Mouse (Mus musculus) neural tube, embryonic 11.5 days (tissue): Measurements from ENCODE around the gene Zfp790. TPM values are rescaled to one million over a fixed set of nuclear protein-coding genes. Genes with fewer than 3 reads are reported as not detected.

Experiments used
- ATAC-seq: fragments of 200-750 bp; cut with Nextera tagmentation; 2 replicates; pipeline ENCODE4 v1.8.0; 2017; ENCODE audit warnings: moderate number of reproducible peaks, mild to moderate bottlenecking, moderate TSS enrichment, moderate library complexity; ENCODE audit not compliant: insufficient read depth, low FRiP score, low TSS enrichment
- DNase-seq: peaks from one replicate; pipeline ENCODE4 v3.0.0-alpha.2; 2015; ENCODE audit warnings: low spot score
- H3K27ac ChIP-seq: fragments of 300-500 bp; sonication (generic); 2 replicates; pipeline ENCODE4 v1.5.1; 2014; ENCODE audit warnings: low read depth, mild to moderate bottlenecking, low read length
- H3K27me3 ChIP-seq: fragments of 300-500 bp; sonication (generic); 2 replicates; pipeline ENCODE4 v1.6.1; 2014; ENCODE audit warnings: mild to moderate bottlenecking, low read length, mixed read lengths; ENCODE audit not compliant: control insufficient read depth, insufficient read depth
- H3K36me3 ChIP-seq: fragments of 300-500 bp; sonication (generic); 2 replicates; pipeline ENCODE4 v1.6.1; 2014; ENCODE audit warnings: mild to moderate bottlenecking, low read length, moderate library complexity, mixed read lengths; ENCODE audit not compliant: control insufficient read depth, insufficient read depth
- H3K4me1 ChIP-seq: fragments of 300-500 bp; sonication (generic); 2 replicates; pipeline ENCODE4 v1.6.1; 2014; ENCODE audit warnings: low read length, mixed read lengths; ENCODE audit not compliant: control insufficient read depth, insufficient read depth
- H3K4me2 ChIP-seq: fragments of 300-500 bp; sonication (generic); 2 replicates; pipeline ENCODE4 v1.6.1; 2014; ENCODE audit warnings: low read depth, mild to moderate bottlenecking, moderate library complexity
- H3K4me3 ChIP-seq: fragments of 300-500 bp; sonication (generic); 2 replicates; pipeline ENCODE4 v1.5.1; 2014; ENCODE audit warnings: low read depth, low read length
- H3K9ac ChIP-seq: fragments of 300-500 bp; sonication (generic); 2 replicates; pipeline ENCODE4 v1.6.1; 2014; ENCODE audit warnings: mild to moderate bottlenecking, low read length
- H3K9me3 ChIP-seq: fragments of 300-500 bp; sonication (generic); 2 replicates; pipeline ENCODE4 v1.6.1; 2016; ENCODE audit warnings: low read length; ENCODE audit not compliant: control insufficient read depth
- WGBS: fragments of 180-500 bp; shearing (Covaris S2); extraction: QIAGEN DNeasy Blood & Tissue Kit; methylation state at CpG from one replicate; pipeline ENCODE4 v1.1.7; 2014; 5-methylcytosine and 5-hydroxymethylcytosine counted together
- polyA plus RNA-seq: library from polyadenylated mRNA; unstranded; fragments of >200 nt; fragmentation: Nextera tagmentation; extraction: Ambion mirVana; gene quantifications from 2 replicates; pipeline ENCODE4 v1.2.1, GENCODE M21; 2014

Zfp790 gene
- polyA plus RNA-seq, result 22.8 and 26.0 TPM in 2 replicates

DNA sequence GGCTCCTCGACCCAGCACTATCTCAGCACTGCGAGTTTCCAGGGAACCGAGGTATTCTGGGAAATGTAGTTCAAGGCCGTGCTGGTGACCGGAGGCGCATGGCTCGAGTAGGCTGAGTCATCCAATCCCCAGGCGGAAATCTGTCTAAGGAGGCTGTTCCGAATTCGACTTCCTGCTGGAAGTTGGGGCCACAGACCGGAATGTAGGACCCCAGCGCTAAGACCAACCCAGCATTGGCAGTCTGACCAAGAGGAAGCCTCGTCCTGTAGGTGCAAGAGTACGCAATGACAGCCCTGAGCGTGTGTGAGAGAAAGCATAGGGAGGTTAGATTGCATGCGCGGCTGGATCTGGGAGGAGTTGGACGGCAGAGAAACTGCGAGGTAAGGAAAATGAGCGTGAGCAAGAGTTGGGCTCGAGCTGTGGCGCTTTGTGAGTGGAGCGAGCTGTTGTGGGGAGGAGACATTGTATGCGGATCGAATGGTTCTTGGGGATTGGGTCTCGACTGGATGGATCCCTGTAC is at the start of gene Zfp790:
Gene Zfp790, plus strand, starts transcription at position 205 of the 520 bp plus-strand sequence.
- H3K27ac ChIP-seq, result peak within 1 kb of the TSS; percentile 61; the same call in 1 of the 2 replicates
- peak within 1 kb of the TSS; percentile 70 for H3K9ac ChIP-seq
- no peaks in the 10 kb centered on the region for H3K27me3 ChIP-seq
- peaks cover 16% of the 10 kb centered on the region for H3K4me1 ChIP-seq
- DNase-seq (peak; percentile 90), ATAC-seq (peak; percentile 94)
- H3K4me2 ChIP-seq, result peak within 1 kb of the TSS; percentile 63
- under 1% methylated on average over 26 of the region's 26 CpGs for WGBS
- H3K9me3 ChIP-seq, result no peaks in the 10 kb centered on the region
- no peaks in the 10 kb centered on the region for H3K36me3 ChIP-seq
- peak within 1 kb of the TSS; percentile 65 for H3K4me3 ChIP-seq

DNA sequence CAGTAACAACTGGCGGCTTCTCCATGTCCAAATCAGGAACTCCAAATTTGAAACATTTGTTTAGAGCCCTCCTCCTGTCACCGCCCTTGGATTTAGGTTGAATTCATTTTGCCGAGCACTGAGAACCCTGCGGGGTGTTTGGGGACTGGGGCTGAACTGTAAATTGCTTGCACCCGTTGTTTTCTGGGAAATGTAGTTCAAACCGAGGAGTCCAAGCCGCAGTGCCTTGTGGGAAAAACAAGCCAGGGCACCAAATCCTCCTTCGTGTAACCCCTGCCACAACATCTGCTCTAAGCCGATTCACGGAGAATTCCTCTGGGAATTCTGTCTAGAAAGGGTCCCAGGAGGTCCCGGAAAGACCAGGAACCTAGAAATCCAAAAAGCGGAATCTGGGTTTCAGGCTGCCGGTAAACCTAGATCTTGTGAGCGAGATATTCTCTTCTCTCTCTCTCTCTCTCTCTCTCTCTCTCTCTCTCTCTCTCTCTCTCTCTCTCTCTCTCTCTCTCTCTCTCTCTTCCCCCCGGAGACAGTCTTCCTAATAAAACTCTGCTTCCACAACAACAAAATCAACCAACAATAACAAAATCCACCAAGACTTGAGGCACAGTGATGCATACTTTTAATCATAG is 48.7 kb upstream of the Zfp790 start:
- Histone ChIP-seq H3K9ac (peak overlapping the region; percentile 11), H3K4me2 (peak overlapping the region; percentile 66), H3K9me3 (no peaks in the 10 kb centered on the region), H3K36me3 (no peaks in the 10 kb centered on the region), H3K4me1 (peaks cover 5% of the 10 kb centered on the region), H3K4me3 (peak overlapping the region; percentile 64), H3K27me3 (no peaks in the 10 kb centered on the region), H3K27ac (no peak overlapping the region)
- WGBS, result 2% methylated on average over 15 of the region's 15 CpGs
- peak; percentile 43 for ATAC-seq
- peak; percentile 86 for DNase-seq

DNA sequence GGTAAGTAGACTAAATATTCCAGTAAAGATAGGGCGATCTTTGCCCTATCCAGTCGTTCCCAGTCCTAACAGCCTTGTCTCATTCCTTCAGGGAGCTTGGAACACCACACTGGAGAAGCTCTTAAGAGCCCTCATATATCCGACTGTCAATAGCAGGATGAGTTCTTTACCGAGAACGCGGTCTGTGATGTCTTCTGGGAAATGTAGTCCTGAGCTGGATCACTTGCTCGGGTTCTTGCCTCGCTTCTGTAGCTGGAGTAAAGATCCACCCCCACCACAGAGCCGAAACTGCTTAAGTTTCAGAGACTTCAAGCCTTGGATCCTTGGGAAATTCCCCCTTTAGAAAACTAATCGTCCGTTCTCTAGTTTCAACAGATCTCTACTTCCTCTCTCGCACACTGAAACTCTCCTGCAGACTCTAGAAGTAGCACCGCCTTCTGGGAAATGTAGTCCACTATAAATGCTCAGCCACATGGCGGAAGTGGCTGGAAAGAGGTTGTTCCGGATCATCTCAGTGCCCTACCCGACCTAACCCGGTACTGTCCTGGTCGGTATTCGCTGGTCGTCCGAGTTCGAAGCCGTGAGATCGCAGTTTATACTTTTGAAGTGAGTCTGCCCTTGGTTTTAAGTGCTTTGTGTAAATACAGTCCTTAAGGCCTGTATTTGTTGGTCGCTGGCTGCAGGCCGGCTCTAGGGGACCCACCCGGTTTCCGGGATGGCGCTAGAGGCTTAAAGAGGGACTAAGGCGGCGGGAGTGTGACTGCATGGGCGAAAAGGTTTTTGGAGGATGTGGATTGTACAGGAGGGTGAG is 47.6 kb upstream of the Zfp790 start, which contains the start of gene Zfp84:
Gene Zfp84, plus strand, starts transcription at position 463 of the 811 bp plus-strand sequence.
- Histone ChIP-seq H3K9me3 (no peaks in the 10 kb centered on the region), H3K4me1 (peaks cover 5% of the 10 kb centered on the region), H3K27ac (no peak within 1 kb of the TSS), H3K4me2 (peak within 1 kb of the TSS; percentile 66), H3K4me3 (peak within 1 kb of the TSS; percentile 64), H3K27me3 (no peaks in the 10 kb centered on the region), H3K36me3 (no peaks in the 10 kb centered on the region), H3K9ac (peak within 1 kb of the TSS; percentile 66)
- ATAC-seq, result peak; percentile 93
- peak; percentile 88 for DNase-seq
- WGBS, result under 1% methylated on average over 32 of the region's 32 CpGs

DNA sequence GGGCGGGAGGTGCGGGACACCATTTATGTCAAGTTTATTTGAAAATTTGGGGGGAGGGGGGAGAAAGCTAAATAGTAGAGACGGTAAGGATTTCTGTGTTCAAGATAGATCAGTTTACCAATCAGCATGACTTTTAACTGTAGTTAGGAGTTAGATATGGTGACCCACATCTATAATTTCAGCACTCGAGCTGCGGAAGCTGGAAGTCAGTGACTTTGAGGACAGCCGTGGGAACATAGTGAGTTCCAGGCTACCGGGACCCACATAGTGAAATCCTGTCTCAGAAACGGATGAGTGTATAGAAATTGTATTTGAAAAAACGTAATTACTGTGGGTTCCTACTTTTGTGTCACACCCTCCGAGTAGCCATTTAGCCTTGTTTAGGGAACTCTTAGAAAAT is 46.9 kb upstream of the Zfp790 start:
- no peak for DNase-seq
- H3K36me3 ChIP-seq, result 0 out of 2 replicates have a peak, but pooled peaks cover 2% of the 10 kb centered on the region
- H3K4me2 ChIP-seq, result peak overlapping the region; percentile 66
- H3K4me1 ChIP-seq, result peaks cover 5% of the 10 kb centered on the region
- ATAC-seq, result no peak
- no peaks in the 10 kb centered on the region for H3K27me3 ChIP-seq
- peak overlapping the region; percentile 64 for H3K4me3 ChIP-seq
- H3K9me3 ChIP-seq, result no peaks in the 10 kb centered on the region
- peak overlapping the region; percentile 66 for H3K9ac ChIP-seq
- H3K27ac ChIP-seq, result no peak overlapping the region
- WGBS, result 12% methylated on average over 10 of the region's 10 CpGs

DNA sequence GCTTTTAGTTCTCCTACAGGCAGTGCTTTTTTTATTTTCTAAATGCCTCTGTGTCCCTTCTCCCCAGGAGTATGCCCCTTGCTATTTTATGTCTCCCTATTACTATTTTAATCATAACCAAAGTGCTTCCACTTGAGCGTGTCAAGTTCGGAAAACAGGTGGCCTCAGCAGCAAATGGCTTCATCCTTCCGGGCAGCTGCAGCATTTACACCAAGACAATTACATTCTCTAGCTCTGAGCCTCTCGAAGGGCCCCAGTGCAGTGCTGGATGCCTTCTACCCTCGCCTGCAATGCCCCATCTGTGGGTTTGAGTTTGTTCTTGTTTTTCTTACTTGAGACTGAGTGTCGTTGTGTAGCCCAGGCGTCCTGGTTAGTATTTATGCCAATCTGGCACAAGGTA is 42.4 kb upstream of the Zfp790 start:
- Histone ChIP-seq H3K4me1 (peaks cover 5% of the 10 kb centered on the region), H3K27me3 (no peaks in the 10 kb centered on the region), H3K4me2 (no peak overlapping the region), H3K27ac (no peak overlapping the region), H3K9ac (no peak overlapping the region), H3K36me3 (peaks cover 22% of the 10 kb centered on the region), H3K4me3 (no peak overlapping the region), H3K9me3 (no peaks in the 10 kb centered on the region)
- no peak for DNase-seq
- ATAC-seq, result no peak
- WGBS, result 87% methylated on average over 7 of the region's 7 CpGs

DNA sequence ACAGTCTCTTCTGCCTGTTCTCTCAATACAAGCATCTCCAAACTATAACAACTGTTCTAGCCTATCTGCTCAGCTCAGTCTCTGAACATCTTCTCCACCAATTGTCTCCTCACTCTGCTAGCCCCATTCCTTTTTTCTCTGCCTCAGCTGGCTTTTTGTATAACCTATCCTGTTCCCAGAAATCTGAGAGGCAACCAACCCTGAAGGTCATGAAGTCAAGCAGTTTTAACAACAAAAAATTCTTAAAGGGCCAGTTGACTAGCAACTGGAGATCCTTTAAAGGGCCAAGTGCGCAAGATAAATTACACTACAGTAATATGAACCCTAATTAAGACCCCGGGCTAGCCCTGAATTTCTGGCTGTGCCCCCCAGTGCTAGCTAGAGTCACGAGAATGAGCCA is 41.5 kb upstream of the Zfp790 start:
- Histone ChIP-seq H3K9me3 (no peaks in the 10 kb centered on the region), H3K4me1 (peaks cover 2% of the 10 kb centered on the region), H3K4me3 (no peak overlapping the region), H3K9ac (no peak overlapping the region), H3K4me2 (no peak overlapping the region), H3K27ac (no peak overlapping the region), H3K36me3 (peaks cover 22% of the 10 kb centered on the region), H3K27me3 (no peaks in the 10 kb centered on the region)
- DNase-seq (no peak), ATAC-seq (no peak)
- 92% methylated on average over 3 of the region's 3 CpGs for WGBS

DNA sequence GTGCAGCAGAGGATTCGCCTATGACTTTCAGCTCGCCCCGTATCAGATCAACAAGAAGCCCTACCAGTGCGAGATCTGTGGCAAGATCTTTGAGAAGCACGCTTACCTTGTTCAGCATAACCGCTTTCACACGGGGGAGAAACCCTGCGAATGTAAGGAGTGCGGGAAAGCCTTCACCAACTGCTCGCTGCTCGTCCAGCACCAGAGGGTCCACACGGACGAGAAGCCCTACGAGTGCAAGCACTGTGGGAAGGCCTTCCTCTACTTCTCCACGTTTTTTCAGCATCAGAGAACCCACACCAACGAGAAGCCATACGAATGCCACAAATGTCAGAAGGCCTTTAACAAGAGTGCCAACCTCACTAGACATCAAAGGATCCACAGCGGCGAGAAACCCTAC is 39.3 kb upstream of the Zfp790 start:
- no peak for ATAC-seq
- 96% methylated on average over 19 of the region's 19 CpGs for WGBS
- H3K4me1 ChIP-seq, result no peaks in the 10 kb centered on the region
- H3K36me3 ChIP-seq, result peaks cover 22% of the 10 kb centered on the region
- H3K9me3 ChIP-seq, result no peaks in the 10 kb centered on the region
- no peaks in the 10 kb centered on the region for H3K27me3 ChIP-seq
- H3K9ac ChIP-seq, result no peak overlapping the region
- no peak overlapping the region for H3K4me2 ChIP-seq
- DNase-seq, result no peak
- H3K27ac ChIP-seq, result no peak overlapping the region
- no peak overlapping the region for H3K4me3 ChIP-seq

DNA sequence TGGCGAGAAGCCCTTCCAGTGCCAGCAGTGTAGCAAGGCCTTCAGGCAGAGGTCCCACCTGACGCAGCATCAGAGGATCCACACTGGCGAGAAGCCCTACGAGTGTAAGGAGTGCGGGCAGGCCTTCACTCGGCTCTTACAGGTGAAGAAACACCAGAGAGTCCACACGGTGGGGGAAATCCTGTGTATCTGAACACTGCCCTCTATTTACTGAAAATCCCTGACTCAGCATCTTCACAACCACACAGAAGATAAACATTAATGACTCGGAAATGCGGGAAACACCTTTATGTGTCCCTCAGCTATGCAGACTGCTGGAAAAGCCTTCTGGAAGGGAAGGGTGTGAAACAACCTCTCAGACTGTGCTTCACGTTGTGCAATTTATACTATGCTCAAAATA is 38.5 kb upstream of the Zfp790 start:
- Histone ChIP-seq H3K36me3 (peaks cover 22% of the 10 kb centered on the region), H3K9ac (no peak overlapping the region), H3K4me1 (no peaks in the 10 kb centered on the region), H3K4me2 (no peak overlapping the region), H3K27ac (no peak overlapping the region), H3K27me3 (no peaks in the 10 kb centered on the region), H3K4me3 (no peak overlapping the region), H3K9me3 (no peaks in the 10 kb centered on the region)
- WGBS, result 94% methylated on average over 10 of the region's 10 CpGs
- no peak for DNase-seq
- ATAC-seq, result no peak
